ENCODE assay signal across 19 mouse cellular contexts in genomic region chr3:53086481-53087155, GRCm38 (mm10). TPM values are rescaled to one million over a fixed set of nuclear protein-coding genes. Genes with fewer than 3 reads are reported as not detected.
A peak's percentile ranks its signal among the peaks of the same experiment; 100 is the strongest.
DNase-seq lines count a peak whose midpoint lies in the region; ATAC-seq and TF ChIP-seq lines count a peak whose summit lies in the region.
"Had no signal": no experiment of that assay in that cellular context is flagged by ENCODE, and none has a peak within 500 bp of the region (broad histone marks: within the 10 kb centered on the region; RNA-seq: fewer than 3 reads in every experiment).

No protein-coding gene starts in this region.

- H3K9ac ChIP-seq in heart, embryonic 12.5 days = no peak overlapping the region
- H3K9ac ChIP-seq in heart, postnatal 0 days (replicated peaks; ENCODE audit: low read depth, low read length) = no peak overlapping the region
- H3K9ac ChIP-seq: forebrain, embryonic 12.5 days; neural tube, embryonic 13.5 days had no signal

- no peak for ATAC-seq in heart, embryonic 12.5 days (ENCODE audit: insufficient number of reproducible peaks, low FRiP score)
- ATAC-seq in heart, postnatal 0 days (ENCODE audit: insufficient read depth, low read depth) = 0 out of 2 replicates have a peak, but pooled peaks have one; percentile 40

- H3K4me2 ChIP-seq in heart, embryonic 12.5 days = peak overlapping the region; percentile 49
- H3K4me2 ChIP-seq in heart, postnatal 0 days (ENCODE audit: low read depth, low read length) = peak overlapping the region; percentile 46
- H3K4me2 ChIP-seq: forebrain, embryonic 12.5 days; neural tube, embryonic 13.5 days had no signal

- 0 out of 2 replicates have a peak, but pooled peaks cover 4% of the 10 kb centered on the region for H3K36me3 ChIP-seq in heart, embryonic 12.5 days
- H3K36me3 ChIP-seq in embryonic facial prominence, embryonic 10.5 days (replicated peaks) = no peaks in the 10 kb centered on the region
- H3K36me3 ChIP-seq in heart, postnatal 0 days (replicated peaks; ENCODE audit: control insufficient read depth, insufficient read depth, low read length) = no peaks in the 10 kb centered on the region
- H3K36me3 ChIP-seq: forebrain, embryonic 12.5 days had no signal

- no peak for TF ChIP-seq CTCF in heart, postnatal 0 days (IDR thresholded peaks at IDR 0.05; ENCODE audit: low read depth)

- no peaks in the 10 kb centered on the region for H3K27me3 ChIP-seq in heart, embryonic 12.5 days (replicated peaks)
- no peaks in the 10 kb centered on the region for H3K27me3 ChIP-seq in embryonic facial prominence, embryonic 10.5 days (replicated peaks; ENCODE audit: low read depth, poor library complexity, severe bottlenecking)
- no peaks in the 10 kb centered on the region for H3K27me3 ChIP-seq in heart, postnatal 0 days (ENCODE audit: control insufficient read depth, insufficient read depth, low read length)
- H3K27me3 ChIP-seq: forebrain, embryonic 12.5 days; neural tube, embryonic 13.5 days had no signal

- 46% methylated on average over 7 of the region's 7 CpGs for WGBS in heart, embryonic 12.5 days
- 86% methylated on average over 7 of the region's 7 CpGs for WGBS in embryonic facial prominence, embryonic 10.5 days
- WGBS in heart, postnatal 0 days = 38% methylated on average over 7 of the region's 7 CpGs

- intact Hi-C loops in heart, postnatal 14 days (cut with DNase I) = no loop called here
- intact Hi-C loops in left cerebral cortex, postnatal 25 days (cut with DNase I) = no loop called here

- peak overlapping the region; percentile 50; the same call in 1 of the 2 replicates for H3K27ac ChIP-seq in heart, embryonic 12.5 days (ENCODE audit: poor library complexity, severe bottlenecking)
- H3K27ac ChIP-seq in embryonic facial prominence, embryonic 10.5 days (replicated peaks) = peak overlapping the region; percentile 65; the same call in 1 of the 2 replicates
- peak overlapping the region; percentile 69 for H3K27ac ChIP-seq in heart, postnatal 0 days (ENCODE audit: low read depth)
- H3K27ac ChIP-seq: forebrain, embryonic 12.5 days; stomach, postnatal 0 days had no signal

- H3K4me3 ChIP-seq in heart, embryonic 12.5 days = no peak overlapping the region
- H3K4me3 ChIP-seq in embryonic facial prominence, embryonic 10.5 days = no peak overlapping the region
- H3K4me3 ChIP-seq in heart, postnatal 0 days (ENCODE audit: low read depth, low read length) = no peak overlapping the region
- H3K4me3 ChIP-seq: forebrain, embryonic 12.5 days; neural tube, embryonic 13.5 days had no signal

- no peak for DNase-seq in heart, postnatal 14 days
- DNase-seq in kidney, postnatal 14 days = peak; percentile 23
- DNase-seq in kidney, adult 18-20 months = no peak
- DNase-seq in embryonic facial prominence, embryonic 10.5 days (ENCODE audit: low spot score) = no peak
- DNase-seq in heart, postnatal 0 days (ENCODE audit: low spot score) = peak; percentile 74
- no peak for DNase-seq in left cerebral cortex, postnatal 25 days (ENCODE audit: low spot score in 2 of 2)
- DNase-seq: adrenal gland, adult 2 months; cerebellum, adult 2 months; cerebellum, postnatal 36 days; kidney, adult 11 months; liver; lung, postnatal 14 days; right cerebral cortex, adult 18-20 months had no signal

- no peak for TF ChIP-seq EP300 in heart, postnatal 0 days (IDR thresholded peaks at IDR 0.05; ENCODE audit: low read depth)

- H3K4me1 ChIP-seq in heart, embryonic 12.5 days (replicated peaks) = peaks cover 40% of the 10 kb centered on the region
- peaks cover 21% of the 10 kb centered on the region for H3K4me1 ChIP-seq in embryonic facial prominence, embryonic 10.5 days
- peaks cover 39% of the 10 kb centered on the region for H3K4me1 ChIP-seq in heart, postnatal 0 days (ENCODE audit: control insufficient read depth, insufficient read depth)

- no peaks in the 10 kb centered on the region for H3K9me3 ChIP-seq in heart, embryonic 12.5 days (replicated peaks)
- no peaks in the 10 kb centered on the region for H3K9me3 ChIP-seq in embryonic facial prominence, embryonic 10.5 days
- H3K9me3 ChIP-seq in heart, postnatal 0 days (replicated peaks; ENCODE audit: control insufficient read depth, low read length) = no peaks in the 10 kb centered on the region
- H3K9me3 ChIP-seq: forebrain, embryonic 12.5 days; neural tube, embryonic 13.5 days had no signal

RNA-seq across cellular contexts. Expression of gene Lhfp, which starts 45.3 kb away (rescaled TPM):
- polyA plus RNA-seq in heart, embryonic 12.5 days (2016; fragmentation: Nextera tagmentation; extraction: Ambion mirVana) = 80.4 and 84.9 TPM in 2 replicates
- total RNA-seq in heart, postnatal 14 days (2021) = 10 to 100 TPM; 65.2 to 73.9 TPM
- polyA plus RNA-seq in embryonic facial prominence, embryonic 10.5 days (2016; fragmentation: Nextera tagmentation; extraction: Ambion mirVana) = 20.6 and 26.1 TPM in 2 replicates
- 78.0 and 101 TPM in 2 replicates for total RNA-seq in heart, postnatal 0 days (2014; rRNA removed; ENCODE audit: low replicate concordance)
- 87.2 and 94.9 TPM in 2 replicates for polyA plus RNA-seq in heart, postnatal 0 days (2015; fragmentation: Nextera tagmentation; extraction: Ambion mirVana)
- 10 to 100 TPM; 30.6 to 34.5 TPM for total RNA-seq in left cerebral cortex, postnatal 25 days (2021)
- total RNA-seq: hematopoietic stem cell, adult 5-6 weeks; megakaryocyte-erythroid progenitor cell, adult 5-6 weeks had no signal

Comparison
In these comparisons a context has a peak if more than half of its experiments do, and no peak if none do; other contexts are left out.
1. DNase-seq: peak in kidney, postnatal 14 days (single experiment) and heart, postnatal 0 days (single experiment); none in heart, postnatal 14 days (0 of 2), kidney, adult 18-20 months (single experiment), embryonic facial prominence, embryonic 10.5 days (single experiment) and left cerebral cortex, postnatal 25 days (0 of 2).
2. Peak in every context shown above with its lines, with median percentiles within 50 percentile points of each other: H3K27ac ChIP-seq.